Comparison of ENCODE assay signal across 12 mouse cellular contexts in the genomic region with DNA sequence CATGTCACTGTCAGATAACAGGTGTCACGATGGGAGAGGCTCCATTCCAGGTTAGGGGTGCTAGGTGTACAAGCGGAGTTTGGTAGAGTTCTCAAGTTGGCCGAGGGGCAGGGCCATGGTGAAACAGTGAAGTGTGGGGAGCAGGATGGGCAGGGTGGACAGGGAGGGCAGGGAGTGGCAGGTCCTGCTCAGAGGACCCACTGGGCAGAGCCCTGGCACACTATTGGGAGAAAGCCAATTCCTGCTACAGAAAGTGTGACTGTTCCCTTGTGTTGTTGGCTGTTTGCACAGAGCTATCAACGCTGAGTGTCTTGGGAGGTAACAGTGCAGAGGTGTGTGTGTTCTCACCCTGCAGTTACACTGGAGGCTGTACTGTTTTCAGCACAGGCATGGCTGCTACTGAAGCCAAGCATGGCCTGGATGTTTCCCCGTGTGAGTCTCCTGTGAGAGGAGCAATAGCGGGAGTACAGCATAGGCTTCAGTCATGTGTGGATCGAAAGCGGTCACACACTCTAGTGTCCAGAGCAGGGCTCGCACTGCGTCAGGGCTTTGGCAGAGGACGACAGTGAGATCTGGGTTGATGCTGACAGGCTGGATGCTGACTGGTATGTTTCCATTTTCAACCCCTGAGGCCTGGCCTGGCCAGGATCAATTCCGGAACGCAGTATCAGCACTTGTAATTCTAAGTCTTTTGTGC.
DNase-seq lines count a peak whose midpoint lies in the region; ATAC-seq and TF ChIP-seq lines count a peak whose summit lies in the region.
"Had no signal": no experiment of that assay in that cellular context is flagged by ENCODE, and none has a peak within 500 bp of the region (broad histone marks: within the 10 kb centered on the region; RNA-seq: fewer than 3 reads in every experiment).

No protein-coding gene starts in this region.

- no peaks in the 10 kb centered on the region for H3K9me3 ChIP-seq in limb, embryonic 15.5 days

- peaks cover 48% of the 10 kb centered on the region for H3K4me1 ChIP-seq in kidney, adult 2 months (ENCODE audit: control insufficient read depth, insufficient read depth, low read length)
- H3K4me1 ChIP-seq in limb, embryonic 15.5 days = peaks cover 16% of the 10 kb centered on the region

- peak; percentile 19; the same call in 1 of the 2 replicates for ATAC-seq in limb, embryonic 15.5 days (ENCODE audit: insufficient number of reproducible peaks, low FRiP score, low TSS enrichment, low read depth)

- no peak for TF ChIP-seq POLR2A in kidney, adult 2 months (IDR thresholded peaks at IDR 0.05; ENCODE audit: low read depth, low read length)

- peak; percentile 51 to 52 for DNase-seq in cerebellum, adult 18-20 months
- DNase-seq in cerebellum, postnatal 4 days (ENCODE audit: low spot score in 2 of 2) = no peak
- no peak for DNase-seq in kidney, adult 2 months
- DNase-seq in kidney, postnatal 10 days = no peak
- peak; percentile 63 to 64 for DNase-seq in cerebellum, postnatal 25 days
- no peak for DNase-seq in gastrocnemius, adult 2 months
- DNase-seq in kidney, postnatal 4 days = no peak
- DNase-seq: adrenal gland, postnatal 36 days; liver; lung, postnatal 36 days; thymus, adult 18-20 months had no signal

- 64% methylated on average over 13 of the region's 13 CpGs for WGBS in kidney, adult 2 months
- WGBS in limb, embryonic 15.5 days = 79% methylated on average over 13 of the region's 13 CpGs

- H3K9ac ChIP-seq in limb, embryonic 15.5 days = no peak overlapping the region

- no peaks in the 10 kb centered on the region for H3K27me3 ChIP-seq in kidney, adult 2 months (replicated peaks; ENCODE audit: control insufficient read depth, insufficient read depth, low read length)
- no peaks in the 10 kb centered on the region for H3K27me3 ChIP-seq in limb, embryonic 15.5 days

- H3K4me3 ChIP-seq in kidney, adult 2 months (ENCODE audit: insufficient read depth, low read depth, low read length) = no peak overlapping the region
- no peak overlapping the region for H3K4me3 ChIP-seq in limb, embryonic 15.5 days
- H3K4me3 ChIP-seq in gastrocnemius, adult 2 months = no peak overlapping the region

- intact Hi-C loops in gastrocnemius, adult 2 months (cut with DNase I) = no loop called here

- no peak for TF ChIP-seq CTCF in kidney, adult 2 months (conservative IDR thresholded peaks at IDR 0.05; ENCODE audit: insufficient read depth, insufficient read length, low read depth, low read length)
- no peak for TF ChIP-seq CTCF in gastrocnemius, adult 2 months (IDR thresholded peaks at IDR 0.05)

- H3K36me3 ChIP-seq in kidney, adult 2 months (ENCODE audit: control insufficient read depth, insufficient read depth, low read length) = no peaks in the 10 kb centered on the region
- no peaks in the 10 kb centered on the region for H3K36me3 ChIP-seq in limb, embryonic 15.5 days

- H3K27ac ChIP-seq in kidney, adult 2 months (ENCODE audit: insufficient read depth, low read depth, low read length) = peak overlapping the region; percentile 21
- H3K27ac ChIP-seq in limb, embryonic 15.5 days = no peak overlapping the region
- H3K27ac ChIP-seq in gastrocnemius, adult 2 months = no peak overlapping the region

- no peak overlapping the region for H3K4me2 ChIP-seq in limb, embryonic 15.5 days

Comparison
In these comparisons a context has a peak if more than half of its experiments do, and no peak if none do; other contexts are left out.
1. DNase-seq: peak in cerebellum, adult 18-20 months (2 of 2) and cerebellum, postnatal 25 days (2 of 2); none in cerebellum, postnatal 4 days (0 of 2), kidney, adult 2 months (single experiment), kidney, postnatal 10 days (single experiment), gastrocnemius, adult 2 months (single experiment) and kidney, postnatal 4 days (0 of 2).